Mouse (Mus musculus): ENCODE results near the gene Nup54.

Nup54 gene

DNA sequence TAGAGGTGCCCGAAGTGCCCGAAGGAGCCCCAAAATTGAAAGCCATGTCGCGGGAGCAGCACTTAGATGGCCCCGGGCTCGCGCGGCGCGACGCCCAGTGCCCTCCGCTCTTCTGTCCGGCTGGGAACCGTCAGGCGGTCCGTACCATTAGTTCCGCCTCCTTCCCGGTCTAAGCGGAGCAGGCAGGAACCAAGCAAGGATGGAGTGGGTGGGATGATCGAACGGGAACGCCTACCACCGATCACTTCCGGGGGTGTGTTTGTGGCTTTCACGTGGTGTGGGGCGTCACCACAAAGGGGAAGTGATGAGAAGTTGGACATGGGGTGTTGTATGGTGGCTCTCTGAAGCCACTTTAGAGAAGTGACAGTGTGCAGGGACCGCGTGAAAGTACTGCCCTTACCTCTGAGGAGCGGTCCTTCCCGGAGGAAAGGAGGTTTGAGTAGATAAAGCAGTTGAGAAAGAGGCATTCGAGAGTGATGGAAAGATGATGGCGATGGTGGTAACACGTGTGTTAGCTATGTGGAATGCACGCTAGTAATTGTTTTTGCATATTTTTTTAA, at the start of gene Nup54:
TSS of gene Nup54 (minus strand) at position 195 of the 560 bp plus-strand sequence.
- DNase-seq (ENCODE audit: low spot score in 2 of 2), result peak; percentile 80 to 92

DNA sequence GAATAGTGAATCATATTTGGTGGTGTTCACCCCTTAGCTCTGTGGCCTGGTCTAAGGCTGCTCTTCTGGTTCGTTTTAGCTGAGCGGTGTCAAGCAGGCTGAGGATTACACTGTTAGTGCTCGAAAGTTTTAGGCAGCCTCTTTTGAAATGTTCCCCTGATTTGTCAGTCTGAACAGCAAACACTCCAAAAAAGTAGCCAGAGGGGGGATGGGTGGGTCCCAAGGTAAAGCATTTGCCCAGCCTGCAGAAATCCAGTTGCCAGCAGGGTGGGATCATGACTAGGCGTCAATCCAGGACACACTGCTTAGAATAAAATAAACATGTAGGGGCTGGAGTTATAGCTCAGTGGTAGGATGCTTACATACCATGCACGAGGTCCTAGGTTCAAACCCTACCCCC, 37.8 kb upstream of the Nup54 start:
- no peak for DNase-seq (ENCODE audit: low spot score in 2 of 2)

DNA sequence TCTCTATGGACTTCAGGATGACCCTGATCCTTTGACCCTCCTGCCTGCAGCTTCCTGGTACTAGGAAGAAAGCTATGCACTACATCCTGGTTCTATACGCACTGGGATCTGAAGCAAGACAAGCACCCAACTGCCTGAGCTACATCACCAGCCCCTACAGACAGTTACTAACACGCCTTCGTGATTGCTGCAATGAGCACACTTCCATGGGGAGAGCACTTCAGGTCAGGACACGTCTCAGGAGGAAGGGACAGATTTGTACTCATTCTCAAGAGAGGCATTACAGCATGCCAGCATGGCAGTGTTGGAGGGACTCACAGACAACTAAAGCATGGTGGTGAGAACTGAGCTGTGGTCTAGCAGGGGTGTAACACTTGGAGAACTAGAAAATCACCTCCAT, 36.5 kb upstream of the Nup54 start:
- DNase-seq (ENCODE audit: low spot score in 2 of 2), result no peak

DNA sequence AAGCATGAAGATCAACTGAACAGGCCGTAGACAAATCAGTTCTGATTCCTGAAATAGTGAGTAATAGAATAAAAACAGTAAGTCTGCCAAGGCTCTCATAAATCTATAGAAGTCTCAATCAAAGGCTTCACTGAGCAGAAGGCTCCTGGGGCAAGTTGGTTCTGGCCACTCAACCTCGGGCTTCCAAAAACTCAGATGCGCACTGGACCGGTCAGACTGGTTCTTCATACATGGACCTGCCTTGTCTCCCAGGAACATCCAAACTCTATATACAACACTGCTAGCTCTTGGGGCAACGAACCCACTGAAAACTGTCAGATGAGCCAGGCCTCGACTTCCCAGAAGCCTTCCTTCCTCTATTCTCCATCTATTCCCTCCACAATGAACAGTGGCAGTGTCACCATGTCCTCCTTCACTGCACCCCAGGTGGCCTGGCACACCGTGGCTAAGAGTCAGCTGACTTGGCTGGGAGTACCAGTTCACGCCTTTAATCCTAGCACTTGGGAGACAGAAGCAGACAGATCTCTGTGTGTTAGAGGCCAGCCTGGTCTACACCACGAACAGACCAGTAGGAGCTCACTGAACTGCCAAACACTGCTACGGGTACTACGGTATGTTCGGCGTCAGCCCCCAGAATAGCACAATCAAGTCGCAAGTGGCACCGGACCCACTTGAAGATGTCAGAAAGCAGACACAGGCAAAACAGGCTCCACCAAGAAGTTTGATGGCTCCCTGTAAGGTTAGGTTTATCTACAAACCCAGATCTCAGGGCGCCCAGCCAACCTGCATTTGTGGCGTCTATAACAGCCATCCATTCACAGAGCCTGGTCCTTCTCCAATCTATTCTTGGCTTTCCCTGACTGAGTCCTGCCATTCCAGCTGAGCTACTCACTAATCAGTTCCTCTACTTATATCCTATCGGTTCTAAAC, 34.4 kb upstream of the Nup54 start:
- no peak for DNase-seq (ENCODE audit: low spot score in 2 of 2)

DNA sequence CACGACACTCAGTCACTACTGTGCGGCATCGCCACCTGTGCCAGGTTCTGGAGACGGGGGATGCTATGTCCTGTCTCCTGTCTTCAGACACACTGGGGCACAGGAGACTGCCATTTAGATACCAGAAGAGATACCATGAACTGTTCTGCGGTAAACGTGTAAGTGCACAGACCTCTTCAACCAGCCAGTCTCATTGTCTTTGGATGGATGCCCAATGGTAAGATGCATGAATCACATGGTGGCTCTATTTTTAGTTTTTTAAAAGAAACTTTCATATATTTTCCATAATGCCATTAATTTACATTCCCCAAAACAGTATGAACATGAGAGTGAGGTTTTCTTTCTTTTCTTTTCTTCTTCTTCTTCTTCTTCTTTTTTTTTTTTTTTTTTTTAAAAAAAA, 33.2 kb upstream of the Nup54 start:
- DNase-seq (ENCODE audit: low spot score in 2 of 2), result no peak

DNA sequence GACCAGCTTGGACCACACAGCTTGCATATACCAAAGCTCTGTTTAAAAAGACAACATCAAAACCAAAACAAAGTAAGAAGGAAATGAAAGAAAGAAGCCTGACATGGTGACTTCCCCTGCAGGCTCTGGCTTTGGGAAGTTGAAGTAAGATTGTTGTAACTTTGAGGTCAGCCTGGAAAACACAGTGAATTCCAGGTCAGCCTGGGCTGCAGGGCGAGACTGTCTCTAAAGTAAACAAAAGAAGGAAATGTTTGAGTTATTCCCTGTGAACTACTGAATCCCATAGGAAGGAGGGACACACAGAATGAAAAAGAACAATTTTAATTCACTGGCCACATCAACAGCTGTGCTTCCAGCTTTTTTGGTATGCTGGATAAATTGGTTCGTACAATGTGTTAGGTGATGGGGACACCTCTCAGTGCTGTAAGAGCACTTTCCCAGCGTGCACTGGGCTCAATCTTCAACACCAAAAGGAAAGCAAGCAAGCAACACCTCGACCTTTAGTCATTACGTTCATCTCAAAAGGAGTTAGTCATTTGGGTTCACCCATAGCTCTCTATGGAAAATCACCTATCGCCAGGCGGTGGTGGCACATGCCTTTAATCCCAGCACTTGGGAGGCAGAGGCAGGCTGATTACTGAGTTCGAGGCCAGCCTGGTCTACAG, 32.2 kb upstream of the Nup54 start:
- no peak for DNase-seq (ENCODE audit: low spot score in 2 of 2)

GRCm38 (mm10) chr5:92465511-92465910, 30.5 kb upstream of the Nup54 start:
- DNase-seq (ENCODE audit: low spot score in 2 of 2), result no peak

DNA sequence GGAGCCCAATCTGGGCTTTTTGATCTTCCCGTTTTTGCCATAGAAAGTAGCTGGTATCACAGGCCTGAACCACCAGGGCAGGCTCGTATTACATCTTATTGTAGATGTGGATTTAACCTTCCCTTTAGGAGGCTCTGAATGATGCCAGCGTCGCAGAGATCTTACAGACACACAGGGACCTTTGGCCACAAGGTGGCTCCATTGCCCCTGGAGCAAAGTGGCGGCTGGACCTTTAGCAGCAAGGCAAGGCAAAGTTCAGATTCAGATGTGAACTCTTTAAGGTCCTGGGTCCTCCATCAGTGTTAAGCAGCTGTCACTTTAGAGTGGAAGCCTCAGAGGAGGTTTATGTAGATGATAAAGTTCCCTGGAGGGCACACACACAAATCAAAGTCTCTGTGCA, 26.3 kb upstream of the Nup54 start:
- peak; percentile 31 to 61 for DNase-seq (ENCODE audit: low spot score in 2 of 2)

- DNase-seq (ENCODE audit: low spot score in 2 of 2), result no peak
These were observed 23.7 kb upstream of the Nup54 start for GRCm38 (mm10) chr5:92458726-92459125.

GRCm38 (mm10) chr5:92457410-92457809, 22.4 kb upstream of the Nup54 start:
- no peak for DNase-seq (ENCODE audit: low spot score in 2 of 2)

DNA sequence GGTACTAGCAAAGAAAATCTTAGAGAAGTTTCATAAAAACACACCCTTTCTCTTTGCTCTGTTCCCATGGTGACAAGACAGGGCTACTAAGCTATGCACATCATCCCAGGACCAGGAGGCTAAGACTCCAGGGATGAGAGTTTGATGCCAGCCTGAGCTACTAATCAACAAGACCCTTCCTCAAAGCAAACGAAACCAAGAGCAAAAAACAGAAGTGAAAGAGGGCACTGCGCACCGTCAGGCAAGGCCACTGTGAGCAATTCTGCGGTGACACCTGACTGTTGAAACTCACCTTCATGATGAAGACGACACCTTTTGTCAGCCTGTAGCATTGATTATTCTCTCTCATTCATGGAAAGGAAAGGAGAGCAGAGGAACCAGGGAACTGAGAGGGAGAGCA, 17.9 kb upstream of the Nup54 start:
- DNase-seq (ENCODE audit: low spot score in 2 of 2), result no peak

DNA sequence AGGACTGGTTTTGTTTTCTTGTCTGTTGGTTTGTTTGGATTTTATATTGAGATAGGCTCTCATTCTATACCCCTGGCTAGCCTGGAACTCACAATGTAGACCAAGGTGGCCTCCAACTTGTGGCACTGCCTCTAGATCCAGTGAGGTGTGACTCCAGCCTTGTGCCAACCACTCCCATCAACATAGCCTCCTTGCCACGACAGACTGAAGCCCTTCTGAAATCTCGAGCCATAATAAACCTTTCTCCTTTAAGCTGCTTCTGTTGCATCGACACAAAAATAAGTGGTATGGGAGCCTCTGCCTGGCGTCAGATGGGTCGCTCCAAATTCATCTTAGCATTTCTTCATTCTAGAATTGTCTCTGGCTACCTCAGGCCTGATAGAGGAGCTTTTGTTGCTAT, 11.7 kb upstream of the Nup54 start:
- DNase-seq (ENCODE audit: low spot score in 2 of 2), result no peak

GRCm38 (mm10) chr5:92445016-92445415, 10.0 kb upstream of the Nup54 start:
- no peak for DNase-seq (ENCODE audit: low spot score in 2 of 2)

DNA sequence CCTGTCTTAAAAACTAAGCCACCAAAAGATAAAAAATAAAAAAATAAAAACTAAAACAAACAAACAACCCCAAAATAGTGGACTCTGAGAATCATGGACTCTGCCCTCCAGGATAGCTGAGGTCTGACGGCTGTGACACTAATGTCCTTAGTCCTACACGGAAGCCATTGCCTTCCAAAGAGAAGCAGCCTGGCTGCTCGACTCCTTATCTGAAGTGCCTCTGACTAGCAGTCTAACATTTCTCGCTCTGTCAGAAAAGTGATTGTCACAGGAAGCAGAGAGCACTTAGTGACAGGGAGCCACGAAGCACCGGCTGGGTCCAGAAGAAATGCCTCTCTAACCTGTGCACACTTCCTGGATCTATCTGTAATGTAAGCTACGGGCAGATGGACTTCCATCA, 7.9 kb upstream of the Nup54 start:
- no peak for DNase-seq (ENCODE audit: low spot score in 2 of 2)

DNA sequence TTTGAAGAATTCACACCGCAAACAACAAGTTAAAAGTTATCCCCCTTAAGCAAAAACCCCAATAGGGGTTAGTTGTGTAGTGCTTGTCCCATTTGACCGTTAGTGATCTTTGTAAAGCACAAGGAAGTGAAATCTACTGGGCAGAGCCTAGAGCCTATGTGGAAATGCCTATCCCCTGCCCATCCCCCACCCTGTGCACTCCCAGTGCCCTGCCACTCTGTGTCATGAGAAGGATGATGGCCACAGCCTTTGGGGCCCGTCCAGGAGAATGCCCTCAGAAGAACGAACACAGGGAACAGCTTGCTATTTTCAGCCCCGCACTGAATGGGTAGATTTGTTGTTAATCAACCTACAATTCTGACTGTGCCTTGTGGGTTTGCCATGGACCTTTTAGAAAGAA, 6.5 kb upstream of the Nup54 start:
- no peak for DNase-seq (ENCODE audit: low spot score in 2 of 2)

DNA sequence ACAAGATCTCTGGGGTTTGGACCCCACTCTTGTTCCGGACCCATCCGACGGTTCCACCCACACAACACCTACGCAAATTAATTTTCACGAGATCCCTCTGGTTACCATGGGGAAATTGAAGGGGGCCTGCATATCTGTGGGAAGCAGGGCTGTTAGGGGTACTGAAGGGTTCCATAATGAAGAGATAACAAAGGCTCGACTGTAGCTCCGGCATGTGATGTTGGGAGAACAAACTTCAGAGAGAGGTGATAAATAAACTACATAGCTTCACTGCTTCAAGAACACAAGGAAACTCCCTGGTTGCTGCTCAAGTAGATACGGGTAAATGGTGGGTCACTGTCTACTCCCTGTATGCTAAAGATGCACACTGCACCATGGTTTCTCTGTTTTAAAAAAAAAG, 3.5 kb upstream of the Nup54 start:
- DNase-seq (ENCODE audit: low spot score in 2 of 2), result no peak

DNA sequence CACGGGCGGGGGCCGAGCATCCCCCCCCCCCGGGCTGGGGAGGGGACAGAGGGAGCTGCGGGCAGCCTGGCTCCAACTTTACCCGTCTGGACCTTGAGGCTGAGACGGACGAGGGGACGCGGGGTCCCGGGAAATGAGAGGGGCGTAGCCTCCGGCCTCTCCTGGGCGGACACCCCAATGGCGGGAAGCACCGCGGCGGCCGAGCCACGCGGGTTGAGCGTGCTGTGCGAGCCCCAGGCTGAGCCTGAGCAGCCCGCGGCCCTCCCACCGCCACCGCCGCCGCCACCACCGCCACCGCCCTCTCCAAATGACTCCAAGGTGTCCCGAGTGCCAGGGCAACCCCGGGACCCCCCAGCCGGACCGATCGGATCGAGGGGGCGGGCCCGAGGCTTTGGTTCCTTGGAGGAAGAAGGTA, 441 bp downstream of the Nup54 start:
- peak in 1 of 2 experiments; percentile 22 for DNase-seq (ENCODE audit: low spot score in 2 of 2)

DNA sequence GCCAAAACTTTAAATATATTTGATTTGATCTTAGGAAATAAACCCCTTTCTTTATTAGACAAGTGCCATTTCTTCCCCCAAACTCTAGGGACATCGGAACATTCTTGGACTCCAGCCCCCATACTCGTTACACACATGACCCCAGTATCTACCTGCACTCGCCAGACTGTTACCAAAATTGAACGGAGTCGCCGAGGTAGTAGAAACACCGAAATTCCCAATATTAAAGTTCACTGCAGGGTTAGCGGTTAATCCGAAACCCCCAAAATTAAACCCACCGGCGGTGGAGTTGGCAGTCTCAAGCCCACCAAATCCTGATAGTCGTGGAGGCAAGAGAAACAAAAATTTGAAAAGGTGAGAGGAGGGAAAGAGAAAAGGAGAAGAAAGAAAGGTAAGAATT, 949 bp downstream of the Nup54 start:
- no peak for DNase-seq (ENCODE audit: low spot score in 2 of 2)

DNA sequence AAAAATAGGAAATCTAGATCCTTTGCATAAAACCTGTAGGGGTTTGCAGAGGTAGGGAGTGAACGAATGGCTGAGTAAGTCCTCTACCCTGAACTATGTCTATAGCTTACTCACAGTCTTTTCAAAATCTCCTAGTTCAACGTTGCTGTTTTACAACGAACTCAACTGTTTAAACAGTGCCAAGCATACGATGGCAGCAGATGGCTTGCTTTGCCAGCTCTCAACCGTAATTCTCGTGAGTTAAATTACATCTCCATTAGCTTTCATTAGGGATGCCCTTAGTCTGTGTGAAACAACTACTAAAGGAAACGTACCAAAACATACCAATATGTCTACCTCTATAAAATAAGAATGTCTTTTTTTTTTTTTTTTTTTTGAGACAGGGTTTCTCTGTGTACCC, 3.4 kb downstream of the Nup54 start:
- DNase-seq (ENCODE audit: low spot score in 2 of 2), result no peak

GRCm38 (mm10) chr5:92430723-92431122, 4.3 kb downstream of the Nup54 start:
- DNase-seq (ENCODE audit: low spot score in 2 of 2), result no peak

- DNase-seq (ENCODE audit: low spot score in 2 of 2), result no peak
These were observed 10.9 kb downstream of the Nup54 start for GRCm38 (mm10) chr5:92424126-92424525.

- no peak for DNase-seq (ENCODE audit: low spot score in 2 of 2)
These were observed 21.0 kb downstream of the Nup54 start for GRCm38 (mm10) chr5:92413982-92414375.
